Mouse (Mus musculus) MEL (cell line): Measurements from ENCODE around the gene Vps35l. TPM values are rescaled to one million over a fixed set of nuclear protein-coding genes. Genes with fewer than 3 reads are reported as not detected.

Experiments used
- DNase-seq: peaks from one replicate; pipeline ENCODE4 v3.0.0; 2011; ENCODE audit warnings: low read depth, low spot score
- H3K27ac ChIP-seq: 2 replicates; pipeline ENCODE4 v1.5.1; 2012; ENCODE audit warnings: low read depth, mild to moderate bottlenecking, control low read depth, low read length, moderate library complexity; ENCODE audit not compliant: control insufficient read depth
- H3K27me3 ChIP-seq, 2 experiments: fragments of 150-350 bp in 1 of 2; sonication (generic) in 1 of 2; 2 replicates each; pipeline ENCODE4 v1.6.1; 2012; ENCODE audit warnings: low read length in 2 of 2, mild to moderate bottlenecking in 2 of 2, improper control_type of control experiment in 1 of 2, moderate library complexity in 1 of 2; ENCODE audit not compliant: insufficient read depth in 2 of 2, control insufficient read depth in 1 of 2
- H3K36me3 ChIP-seq, 2 experiments: 2 replicates each; pipeline ENCODE4 v1.6.1; 2012 to 2014; ENCODE audit warnings: low read length in 2 of 2, improper control_type of control experiment in 1 of 2, inconsistent platforms in 1 of 2, mild to moderate bottlenecking in 1 of 2; ENCODE audit not compliant: insufficient read depth in 2 of 2, control insufficient read depth in 1 of 2
- H3K4me1 ChIP-seq, 2 experiments: fragments of 150-350 bp in 1 of 2; sonication (generic) in 1 of 2; 2 replicates each; pipeline ENCODE4 v1.6.1; 2012; ENCODE audit warnings: low read length in 2 of 2, improper control_type of control experiment in 1 of 2, mild to moderate bottlenecking in 1 of 2; ENCODE audit not compliant: insufficient read depth in 2 of 2, control insufficient read depth in 1 of 2
- H3K4me3 ChIP-seq, 2 experiments: fragments of 150-350 bp in 1 of 2; sonication (generic) in 1 of 2; 2 replicates each; pipeline ENCODE4 v1.5.1; 2012; ENCODE audit warnings: low read depth in 2 of 2, low read length in 2 of 2, mild to moderate bottlenecking in 2 of 2, moderate library complexity in 2 of 2, control low read depth in 1 of 2, improper control_type of control experiment in 1 of 2; ENCODE audit not compliant: control insufficient read depth in 1 of 2, insufficient read depth in 1 of 2
- H3K79me2 ChIP-seq: 2 replicates; pipeline ENCODE4 v1.6.1; 2012; ENCODE audit warnings: mild to moderate bottlenecking, low read length, moderate library complexity; ENCODE audit not compliant: control insufficient read depth, poor library complexity, insufficient read depth
- H3K9ac ChIP-seq: 2 replicates; pipeline ENCODE4 v1.6.1; 2012; ENCODE audit warnings: low read depth, mild to moderate bottlenecking, control low read depth, low read length, moderate library complexity; ENCODE audit not compliant: control insufficient read depth, poor library complexity, severe bottlenecking
- H3K9me3 ChIP-seq: fragments of 150-350 bp; sonication (generic); replicated peaks from 2 replicates; pipeline ENCODE4 v1.6.1; 2012; ENCODE audit warnings: mild to moderate bottlenecking, low read length, improper control_type of control experiment, moderate library complexity; ENCODE audit not compliant: insufficient read depth
- CHD1 ChIP-seq: IDR thresholded peaks from 2 replicates; pipeline ENCODE4 v1.6.1; 2012; ENCODE audit warnings: low read depth, mild to moderate bottlenecking, inconsistent platforms, low read length, improper control_type of control experiment
- CHD2 ChIP-seq: IDR thresholded peaks from 2 replicates; pipeline ENCODE4 v1.6.1; 2011; ENCODE audit warnings: low read length, improper control_type of control experiment
- E2F4 ChIP-seq: IDR thresholded peaks from 2 replicates; pipeline ENCODE4 v1.6.1; 2011; ENCODE audit warnings: low read depth, low read length, improper control_type of control experiment, borderline replicate concordance
- GATA1 ChIP-seq: IDR thresholded peaks from 2 replicates; pipeline ENCODE4 v1.6.1; 2011; ENCODE audit warnings: low read depth, low read length, improper control_type of control experiment
- KAT2A ChIP-seq: conservative IDR thresholded peaks from 2 replicates; pipeline ENCODE4 v1.6.1; 2012; ENCODE audit warnings: low read depth, low read length, improper control_type of control experiment, inconsistent platforms
- MAFK ChIP-seq: IDR thresholded peaks from 2 replicates; pipeline ENCODE4 v1.6.1; 2011; ENCODE audit warnings: low read depth, mild to moderate bottlenecking, low read length, improper control_type of control experiment, borderline replicate concordance
- MYB ChIP-seq: IDR thresholded peaks from 2 replicates; pipeline ENCODE4 v1.6.1; 2011; ENCODE audit warnings: mild to moderate bottlenecking, low read depth, low read length, improper control_type of control experiment
- RCOR1 ChIP-seq: IDR thresholded peaks from 2 replicates; pipeline ENCODE4 v1.6.1; 2012; ENCODE audit warnings: low read depth, mild to moderate bottlenecking, inconsistent platforms, low read length, improper control_type of control experiment
- SMC3 ChIP-seq: IDR thresholded peaks from 2 replicates; pipeline ENCODE4 v1.6.1; 2011; ENCODE audit warnings: low read depth, low read length, improper control_type of control experiment
- UBTF ChIP-seq: IDR thresholded peaks from 2 replicates; pipeline ENCODE4 v1.6.1; 2012; ENCODE audit warnings: low read depth, mild to moderate bottlenecking, inconsistent platforms, low read length, improper control_type of control experiment, moderate library complexity, borderline replicate concordance; ENCODE audit not compliant: insufficient read depth
- USF1 ChIP-seq: IDR thresholded peaks from 2 replicates; pipeline ENCODE4 v1.6.1; 2014; ENCODE audit warnings: low read depth, mild to moderate bottlenecking, inconsistent platforms, low read length, improper control_type of control experiment, moderate library complexity
- USF2 ChIP-seq, 2 experiments: IDR thresholded peaks; 2 replicates each; pipeline ENCODE4 v1.6.1; 2011 to 2012; ENCODE audit warnings: improper control_type of control experiment in 2 of 2, low read length in 2 of 2, borderline replicate concordance in 1 of 2, inconsistent platforms in 1 of 2, low read depth in 1 of 2, mild to moderate bottlenecking in 1 of 2; ENCODE audit not compliant: insufficient read depth in 1 of 2
- ZC3H11A ChIP-seq: IDR thresholded peaks from 2 replicates; pipeline ENCODE4 v1.6.1; 2012; ENCODE audit warnings: low read depth, mild to moderate bottlenecking, inconsistent platforms, low read length, improper control_type of control experiment
- ZMIZ1 ChIP-seq: IDR thresholded peaks from 2 replicates; pipeline ENCODE4 v1.6.1; 2012; ENCODE audit warnings: low read depth, mild to moderate bottlenecking, inconsistent platforms, low read length, improper control_type of control experiment, moderate library complexity
- ZNF384 ChIP-seq: IDR thresholded peaks from 2 replicates; pipeline ENCODE4 v1.6.1; 2012; ENCODE audit warnings: low read depth, mild to moderate bottlenecking, inconsistent platforms, low read length, improper control_type of control experiment
- polyA plus RNA-seq, 2 experiments: library from polyadenylated mRNA; stranded (reverse) in 1 of 2; unstranded in 1 of 2; fragments of >175 nt in 1 of 2; fragments of >200 nt in 1 of 2; gene quantifications; 2 replicates each; pipeline versions ENCODE4 v1.2.1 to v1.2.4; 2012; ENCODE audit warnings: low replicate concordance in 2 of 2, low read depth in 1 of 2; ENCODE audit not compliant: insufficient read length in 2 of 2, insufficient read depth in 1 of 2, missing spikeins in 1 of 2
- total RNA-seq: library from RNA; depleted of rRNA; stranded (reverse); fragments of 300-350 nt; gene quantifications from 2 replicates; pipeline ENCODE4 v1.2.3, GENCODE M21; 2012

Gene Vps35l
- total and polyA plus RNA-seq, 3 experiments = 37.6 to 87.4 TPM; not detected in 1

GRCm38 (mm10) chr7:118698882-118699281 is 41.1 kb upstream of the Vps35l start:
- no peak for DNase-seq
- peaks cover 6% of the 10 kb centered on the region; the same call in 1 of the 2 replicates for H3K79me2 ChIP-seq
- H3K27me3 ChIP-seq = no peaks in the 10 kb centered on the region
- H3K9ac ChIP-seq = no peak overlapping the region
- TF ChIP-seq UBTF (no peak), ZMIZ1 (no peak), CHD1 (no peak), SMC3 (no peak), GATA1 (no peak), KAT2A (no peak), CHD2 (no peak), E2F4 (no peak), MAFK (no peak)
- peaks cover 2% of the 10 kb centered on the region in 2 experiments; a peak in 2 of 4 replicates for H3K36me3 ChIP-seq
- H3K9me3 ChIP-seq = no peaks in the 10 kb centered on the region
- no peak overlapping the region for H3K27ac ChIP-seq
- peaks cover 0 to 2% of the 10 kb centered on the region in 2 experiments; a peak in 1 of 4 replicates for H3K4me1 ChIP-seq
- no peak overlapping the region for H3K4me3 ChIP-seq

- no peaks in the 10 kb centered on the region for H3K9me3 ChIP-seq
- no peak overlapping the region for H3K9ac ChIP-seq
- peaks cover 0 to 25% of the 10 kb centered on the region in 2 experiments; a peak in 2 of 4 replicates for H3K36me3 ChIP-seq
- no peak overlapping the region for H3K4me3 ChIP-seq
- no peaks in the 10 kb centered on the region for H3K27me3 ChIP-seq
- TF ChIP-seq ZNF384 (no peak), RCOR1 (no peak), USF2 (IDR thresholded peaks at IDR 0.05; ENCODE audit: borderline replicate concordance in 1 of 2, insufficient read depth in 1 of 2, low read depth in 1 of 2, low read length in 2 of 2) (no peak), ZC3H11A (no peak), ZMIZ1 (no peak), MYB (no peak), USF1 (no peak)
- H3K27ac ChIP-seq = no peak overlapping the region
- no peak for DNase-seq
- peaks cover 6% of the 10 kb centered on the region for H3K79me2 ChIP-seq
- peaks cover 4 to 22% of the 10 kb centered on the region in 2 experiments for H3K4me1 ChIP-seq
Measured at GRCm38 (mm10) chr7:118703144-118703561, 36.9 kb upstream of the Vps35l start.
